Comparison of ENCODE assay signal across 13 mouse cellular contexts in the genomic region with DNA sequence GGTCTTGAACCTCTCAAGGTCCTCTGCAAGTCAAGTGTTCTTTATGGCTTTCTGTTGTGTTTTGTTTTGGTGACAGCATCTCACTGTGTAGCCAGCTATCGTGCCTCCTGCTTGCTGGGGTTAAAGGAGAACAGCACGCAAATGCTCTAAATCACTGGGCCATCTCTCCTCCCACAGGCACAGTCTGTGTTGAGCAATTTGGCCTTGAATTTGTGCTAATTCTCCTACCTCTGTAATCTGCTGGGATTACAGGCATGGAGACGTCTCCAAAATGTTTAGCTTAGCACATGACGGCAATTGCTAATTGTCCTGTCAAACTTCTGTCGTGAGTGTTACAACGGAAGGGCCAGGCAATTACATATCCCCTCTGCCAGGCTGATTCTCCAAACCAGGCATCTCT. TPM values are rescaled to one million over a fixed set of nuclear protein-coding genes. Genes with fewer than 3 reads are reported as not detected.
DNase-seq lines count a peak whose midpoint lies in the region; ATAC-seq and TF ChIP-seq lines count a peak whose summit lies in the region.
"Had no signal": no experiment of that assay in that cellular context is flagged by ENCODE, and none has a peak within 500 bp of the region (broad histone marks: within the 10 kb centered on the region; RNA-seq: fewer than 3 reads in every experiment).

No protein-coding gene starts in this region.

- no peak for TF ChIP-seq CTCF in stomach, postnatal 0 days (IDR thresholded peaks at IDR 0.05; ENCODE audit: low read depth)

- 79% methylated on average over 6 of the region's 6 CpGs for WGBS in hindbrain, embryonic 12.5 days
- 75% methylated on average over 6 of the region's 6 CpGs for WGBS in hindbrain, embryonic 16.5 days
- WGBS in stomach, embryonic 14.5 days = 61% methylated on average over 6 of the region's 6 CpGs
- 56% methylated on average over 6 of the region's 6 CpGs for WGBS in stomach, postnatal 0 days
- 65% methylated on average over 6 of the region's 6 CpGs for WGBS in stomach, embryonic 16.5 days

- no peak overlapping the region for H3K4me3 ChIP-seq in hindbrain, embryonic 12.5 days
- H3K4me3 ChIP-seq in hindbrain, embryonic 16.5 days (ENCODE audit: low read length) = no peak overlapping the region
- H3K4me3 ChIP-seq in stomach, embryonic 14.5 days (ENCODE audit: low read depth, low read length) = no peak overlapping the region
- no peak overlapping the region; the same call in 1 of the 2 replicates for H3K4me3 ChIP-seq in stomach, postnatal 0 days (ENCODE audit: low read depth, low read length)
- no peak overlapping the region for H3K4me3 ChIP-seq in stomach, embryonic 16.5 days (replicated peaks; ENCODE audit: low read length)

- H3K4me2 ChIP-seq in hindbrain, embryonic 12.5 days (replicated peaks) = peak overlapping the region; percentile 89; the same call in 1 of the 2 replicates
- H3K4me2 ChIP-seq in hindbrain, embryonic 16.5 days (ENCODE audit: low read length) = no peak overlapping the region
- peak overlapping the region; percentile 47; the same call in 1 of the 2 replicates for H3K4me2 ChIP-seq in stomach, embryonic 14.5 days (replicated peaks; ENCODE audit: low read depth, low read length)
- no peak overlapping the region for H3K4me2 ChIP-seq in stomach, postnatal 0 days (replicated peaks; ENCODE audit: low read depth)
- H3K4me2 ChIP-seq in stomach, embryonic 16.5 days (ENCODE audit: low read depth, low read length) = peak overlapping the region; percentile 60

- peaks cover 20% of the 10 kb centered on the region for H3K4me1 ChIP-seq in hindbrain, embryonic 12.5 days
- peaks cover 14% of the 10 kb centered on the region for H3K4me1 ChIP-seq in hindbrain, embryonic 16.5 days (ENCODE audit: control insufficient read depth, insufficient read depth, low read depth, low read length)
- peaks cover 15% of the 10 kb centered on the region; the same call in 1 of the 2 replicates for H3K4me1 ChIP-seq in stomach, embryonic 14.5 days (ENCODE audit: control insufficient read depth, insufficient read depth, low read length)
- H3K4me1 ChIP-seq in stomach, postnatal 0 days (replicated peaks; ENCODE audit: control insufficient read depth, insufficient read depth) = peaks cover 5% of the 10 kb centered on the region; the same call in 1 of the 2 replicates
- H3K4me1 ChIP-seq in stomach, embryonic 16.5 days (ENCODE audit: control insufficient read depth, insufficient read depth, low read length) = peaks cover 21% of the 10 kb centered on the region

- no peaks in the 10 kb centered on the region for H3K9me3 ChIP-seq in hindbrain, embryonic 12.5 days (replicated peaks)
- H3K9me3 ChIP-seq in hindbrain, embryonic 16.5 days (ENCODE audit: control insufficient read depth, low read length) = no peaks in the 10 kb centered on the region
- H3K9me3 ChIP-seq in stomach, embryonic 14.5 days (ENCODE audit: control insufficient read depth, low read depth, low read length) = no peaks in the 10 kb centered on the region
- no peaks in the 10 kb centered on the region for H3K9me3 ChIP-seq in stomach, postnatal 0 days (ENCODE audit: control insufficient read depth, low read length)
- H3K9me3 ChIP-seq in stomach, embryonic 16.5 days (replicated peaks; ENCODE audit: control insufficient read depth, low read length) = no peaks in the 10 kb centered on the region
- H3K9me3 ChIP-seq: midbrain, embryonic 10.5 days had no signal

- H3K27ac ChIP-seq in hindbrain, embryonic 12.5 days = no peak overlapping the region
- H3K27ac ChIP-seq in hindbrain, embryonic 16.5 days (ENCODE audit: low read depth, low read length) = no peak overlapping the region
- no peak overlapping the region for H3K27ac ChIP-seq in stomach, embryonic 14.5 days (ENCODE audit: low read length)
- H3K27ac ChIP-seq in stomach, postnatal 0 days (replicated peaks) = no peak overlapping the region
- H3K27ac ChIP-seq in stomach, embryonic 16.5 days (ENCODE audit: low read length) = 0 out of 2 replicates have a peak overlapping the region, but pooled peaks have one; percentile 98

- no peak overlapping the region for H3K9ac ChIP-seq in hindbrain, embryonic 12.5 days
- no peak overlapping the region for H3K9ac ChIP-seq in hindbrain, embryonic 16.5 days (ENCODE audit: low read depth, low read length)
- H3K9ac ChIP-seq in stomach, embryonic 14.5 days (replicated peaks; ENCODE audit: low read depth, low read length) = no peak overlapping the region
- H3K9ac ChIP-seq in stomach, postnatal 0 days (ENCODE audit: low read length) = no peak overlapping the region
- H3K9ac ChIP-seq in stomach, embryonic 16.5 days (ENCODE audit: low read length) = peak overlapping the region; percentile 91

- no peak for ATAC-seq in hindbrain, embryonic 12.5 days (ENCODE audit: low FRiP score)
- ATAC-seq in hindbrain, embryonic 16.5 days = no peak
- no peak for ATAC-seq in stomach, embryonic 14.5 days (ENCODE audit: insufficient number of reproducible peaks, insufficient read depth, low FRiP score, low read depth)
- no peak for ATAC-seq in stomach, postnatal 0 days (ENCODE audit: low FRiP score, low TSS enrichment)
- no peak for ATAC-seq in stomach, embryonic 16.5 days (ENCODE audit: insufficient read depth, low FRiP score)
- ATAC-seq in megakaryocyte-erythroid progenitor cell, adult 5-6 weeks (replicated peaks; ENCODE audit: low FRiP score, low TSS enrichment, poor library complexity, severe bottlenecking) = no peak

- H3K27me3 ChIP-seq in hindbrain, embryonic 12.5 days = peaks cover 7% of the 10 kb centered on the region
- peaks cover 3% of the 10 kb centered on the region; the same call in 1 of the 2 replicates for H3K27me3 ChIP-seq in hindbrain, embryonic 16.5 days (replicated peaks; ENCODE audit: control insufficient read depth, insufficient read depth, low read length)
- no peaks in the 10 kb centered on the region for H3K27me3 ChIP-seq in stomach, embryonic 14.5 days (ENCODE audit: control insufficient read depth, insufficient read depth, low read length)
- no peaks in the 10 kb centered on the region for H3K27me3 ChIP-seq in stomach, postnatal 0 days (ENCODE audit: control insufficient read depth, insufficient read depth, low read length)
- no peaks in the 10 kb centered on the region for H3K27me3 ChIP-seq in stomach, embryonic 16.5 days (ENCODE audit: control insufficient read depth, insufficient read depth, low read length)

- TF ChIP-seq EP300 in stomach, postnatal 0 days (optimal IDR thresholded peaks at IDR 0.05) = no peak

- H3K36me3 ChIP-seq in hindbrain, embryonic 12.5 days = peaks cover 53% of the 10 kb centered on the region
- peaks cover 28% of the 10 kb centered on the region for H3K36me3 ChIP-seq in hindbrain, embryonic 16.5 days (ENCODE audit: control insufficient read depth, insufficient read depth, low read length)
- H3K36me3 ChIP-seq in stomach, embryonic 14.5 days (ENCODE audit: control insufficient read depth, insufficient read depth, low read length) = peaks cover 27% of the 10 kb centered on the region
- H3K36me3 ChIP-seq in stomach, postnatal 0 days (ENCODE audit: control insufficient read depth, insufficient read depth, low read length) = peaks cover 18% of the 10 kb centered on the region; the same call in 1 of the 2 replicates
- peaks cover 7% of the 10 kb centered on the region for H3K36me3 ChIP-seq in stomach, embryonic 16.5 days (ENCODE audit: control insufficient read depth, insufficient read depth, low read length)

- DNase-seq in adrenal gland, postnatal 14 days = peak; percentile 66
- DNase-seq in adrenal gland, adult 8-10 months = no peak
- DNase-seq in stomach, postnatal 0 days (ENCODE audit: low spot score) = no peak
- DNase-seq: cerebellum, postnatal 25 days; kidney, adult 8-10 months; lung, embryonic 14.5 days; thymus, postnatal 4 days had no signal

RNA-seq across cellular contexts. Expression of a gene that starts 1.6 kb away (rescaled TPM):
- total RNA-seq in adrenal gland, postnatal 14 days (2021) = 98.2 and 112 TPM in 2 replicates
- 100 to 1,000 TPM; 101 to 135 (median 121) TPM for total RNA-seq in adrenal gland, adult 8-10 months (2022)
- polyA plus RNA-seq in hindbrain, embryonic 12.5 days (2016; fragmentation: Nextera tagmentation; extraction: Ambion mirVana) = 12.0 and 12.4 TPM in 2 replicates
- 16.1 and 16.2 TPM in 2 replicates for polyA plus RNA-seq in hindbrain, embryonic 16.5 days (2015; fragmentation: Nextera tagmentation; extraction: Ambion mirVana)
- polyA plus RNA-seq in stomach, embryonic 14.5 days (2014; fragmentation: Nextera tagmentation; extraction: Ambion mirVana) = 33.4 and 35.1 TPM in 2 replicates
- 48.9 and 52.3 TPM in 2 replicates for polyA plus RNA-seq in stomach, postnatal 0 days (2015; fragmentation: Nextera tagmentation; extraction: Ambion mirVana)
- 35.9 and 47.4 TPM in 2 replicates for polyA plus RNA-seq in stomach, embryonic 16.5 days (2015; fragmentation: Nextera tagmentation; extraction: Ambion mirVana)
- 54.6 and 55.4 TPM in 2 replicates for total RNA-seq in megakaryocyte-erythroid progenitor cell, adult 5-6 weeks (2014; fragmentation: Nextera tagmentation)
- total RNA-seq in megakaryocyte-erythroid progenitor cell, adult 5-6 weeks (2017) = 29.3 and 45.4 TPM in 2 replicates

RNA-seq across cellular contexts. Expression of a gene that starts 7.3 kb away (rescaled TPM):
- total RNA-seq in adrenal gland, postnatal 14 days (2021) = 19.5 and 23.8 TPM in 2 replicates
- total RNA-seq in adrenal gland, adult 8-10 months (2022) = 10 to 100 TPM; 20.3 to 52.7 (median 37.8) TPM
- 30.3 and 33.7 TPM in 2 replicates for polyA plus RNA-seq in hindbrain, embryonic 12.5 days (2016; fragmentation: Nextera tagmentation; extraction: Ambion mirVana)
- polyA plus RNA-seq in hindbrain, embryonic 16.5 days (2015; fragmentation: Nextera tagmentation; extraction: Ambion mirVana) = 35.1 and 43.7 TPM in 2 replicates
- 18.6 and 21.2 TPM in 2 replicates for polyA plus RNA-seq in stomach, embryonic 14.5 days (2014; fragmentation: Nextera tagmentation; extraction: Ambion mirVana)
- 5.2 TPM in 2 replicates for polyA plus RNA-seq in stomach, postnatal 0 days (2015; fragmentation: Nextera tagmentation; extraction: Ambion mirVana)
- 17.4 and 18.8 TPM in 2 replicates for polyA plus RNA-seq in stomach, embryonic 16.5 days (2015; fragmentation: Nextera tagmentation; extraction: Ambion mirVana)
- 53.5 and 69.9 TPM in 2 replicates for total RNA-seq in megakaryocyte-erythroid progenitor cell, adult 5-6 weeks (2014; fragmentation: Nextera tagmentation)
- 21.6 and 67.6 TPM in 2 replicates for total RNA-seq in megakaryocyte-erythroid progenitor cell, adult 5-6 weeks (2017)

RNA-seq across cellular contexts. Expression of a gene that starts 7.4 kb away (rescaled TPM):
- 81.0 and 87.7 TPM in 2 replicates for total RNA-seq in adrenal gland, postnatal 14 days (2021)
- 100 to 1,000 TPM in 1 of 4 experiments, 10 to 100 TPM in 3; 82.0 to 110 (median 92.1) TPM for total RNA-seq in adrenal gland, adult 8-10 months (2022)
- 86.0 and 86.6 TPM in 2 replicates for polyA plus RNA-seq in hindbrain, embryonic 12.5 days (2016; fragmentation: Nextera tagmentation; extraction: Ambion mirVana)
- 79.9 and 82.2 TPM in 2 replicates for polyA plus RNA-seq in hindbrain, embryonic 16.5 days (2015; fragmentation: Nextera tagmentation; extraction: Ambion mirVana)
- polyA plus RNA-seq in stomach, embryonic 14.5 days (2014; fragmentation: Nextera tagmentation; extraction: Ambion mirVana) = 88.8 and 96.0 TPM in 2 replicates
- 52.6 and 58.4 TPM in 2 replicates for polyA plus RNA-seq in stomach, postnatal 0 days (2015; fragmentation: Nextera tagmentation; extraction: Ambion mirVana)
- 78.5 and 91.1 TPM in 2 replicates for polyA plus RNA-seq in stomach, embryonic 16.5 days (2015; fragmentation: Nextera tagmentation; extraction: Ambion mirVana)
- 55.7 and 76.8 TPM in 2 replicates for total RNA-seq in megakaryocyte-erythroid progenitor cell, adult 5-6 weeks (2014; fragmentation: Nextera tagmentation)
- total RNA-seq in megakaryocyte-erythroid progenitor cell, adult 5-6 weeks (2017) = 40.5 and 67.1 TPM in 2 replicates

RNA-seq across cellular contexts. Expression of a gene that starts 16.9 kb away (rescaled TPM):
- 181 and 188 TPM in 2 replicates for total RNA-seq in adrenal gland, postnatal 14 days (2021)
- 10 to 100 TPM; 59.5 to 94.1 (median 91.2) TPM for total RNA-seq in adrenal gland, adult 8-10 months (2022)
- polyA plus RNA-seq in hindbrain, embryonic 12.5 days (2016; fragmentation: Nextera tagmentation; extraction: Ambion mirVana) = 24.7 and 26.5 TPM in 2 replicates
- polyA plus RNA-seq in hindbrain, embryonic 16.5 days (2015; fragmentation: Nextera tagmentation; extraction: Ambion mirVana) = 42.7 and 49.9 TPM in 2 replicates
- polyA plus RNA-seq in stomach, embryonic 14.5 days (2014; fragmentation: Nextera tagmentation; extraction: Ambion mirVana) = 21.5 and 24.3 TPM in 2 replicates
- 12.5 and 14.0 TPM in 2 replicates for polyA plus RNA-seq in stomach, postnatal 0 days (2015; fragmentation: Nextera tagmentation; extraction: Ambion mirVana)
- 22.1 and 22.7 TPM in 2 replicates for polyA plus RNA-seq in stomach, embryonic 16.5 days (2015; fragmentation: Nextera tagmentation; extraction: Ambion mirVana)
- total RNA-seq in megakaryocyte-erythroid progenitor cell, adult 5-6 weeks (2014; fragmentation: Nextera tagmentation) = 20.5 and 32.1 TPM in 2 replicates
- 14.2 and 19.6 TPM in 2 replicates for total RNA-seq in megakaryocyte-erythroid progenitor cell, adult 5-6 weeks (2017)

RNA-seq across cellular contexts. Expression of a gene that starts 46.9 kb away (rescaled TPM):
- 40.7 and 52.8 TPM in 2 replicates for total RNA-seq in adrenal gland, postnatal 14 days (2021)
- total RNA-seq in adrenal gland, adult 8-10 months (2022) = 10 to 100 TPM; 46.5 to 61.0 (median 53.9) TPM
- 139 and 144 TPM in 2 replicates for polyA plus RNA-seq in hindbrain, embryonic 12.5 days (2016; fragmentation: Nextera tagmentation; extraction: Ambion mirVana)
- 97.5 and 107 TPM in 2 replicates for polyA plus RNA-seq in hindbrain, embryonic 16.5 days (2015; fragmentation: Nextera tagmentation; extraction: Ambion mirVana)
- polyA plus RNA-seq in stomach, embryonic 14.5 days (2014; fragmentation: Nextera tagmentation; extraction: Ambion mirVana) = 162 and 164 TPM in 2 replicates
- 44.6 and 47.2 TPM in 2 replicates for polyA plus RNA-seq in stomach, postnatal 0 days (2015; fragmentation: Nextera tagmentation; extraction: Ambion mirVana)
- 138 and 141 TPM in 2 replicates for polyA plus RNA-seq in stomach, embryonic 16.5 days (2015; fragmentation: Nextera tagmentation; extraction: Ambion mirVana)
- total RNA-seq in megakaryocyte-erythroid progenitor cell, adult 5-6 weeks (2014; fragmentation: Nextera tagmentation) = 256 and 306 TPM in 2 replicates
- 179 and 228 TPM in 2 replicates for total RNA-seq in megakaryocyte-erythroid progenitor cell, adult 5-6 weeks (2017)

Comparison
In these comparisons a context has a peak if more than half of its experiments do, and no peak if none do; other contexts are left out.
1. H3K4me2 ChIP-seq: peak in hindbrain, embryonic 12.5 days (single experiment), stomach, embryonic 14.5 days (single experiment) and stomach, embryonic 16.5 days (single experiment); none in hindbrain, embryonic 16.5 days (single experiment) and stomach, postnatal 0 days (single experiment).